In the genomic region with DNA sequence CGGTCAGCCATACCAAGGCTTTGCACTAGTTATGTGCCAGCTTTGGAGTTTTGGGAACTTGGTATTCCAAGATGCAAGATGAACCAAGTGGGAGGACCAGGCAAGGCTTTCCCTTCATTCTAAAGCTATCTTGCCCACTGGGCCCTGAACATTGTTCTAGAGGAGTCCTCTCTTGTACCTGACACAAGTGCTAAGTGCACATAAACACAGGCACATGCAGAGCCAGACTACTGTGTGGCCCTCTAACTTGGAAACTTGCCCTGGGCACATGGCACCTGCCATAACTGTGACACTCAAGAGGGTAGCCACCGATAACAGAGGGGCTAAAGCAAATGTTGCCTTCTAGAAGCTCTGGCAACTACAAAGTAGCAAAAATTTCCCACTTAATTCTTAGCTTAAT, we compare ENCODE assay signal across 24 mouse cellular contexts.
"Had no signal": no experiment of that assay in that cellular context is flagged by ENCODE, and none has a peak within 500 bp of the region (broad histone marks: within the 10 kb centered on the region; RNA-seq: fewer than 3 reads in every experiment).

No protein-coding gene starts in this region.

- H3K4me2 ChIP-seq: heart, embryonic 13.5 days; heart, embryonic 15.5 days; hindbrain, embryonic 12.5 days; hindbrain, embryonic 14.5 days; intestine, embryonic 15.5 days; limb, embryonic 12.5 days; liver, embryonic 11.5 days; liver, embryonic 13.5 days; liver, embryonic 15.5 days had no signal

- DNase-seq: gastrocnemius, adult 2 months; gastrocnemius, postnatal 10 days; gastrocnemius, postnatal 25 days; kidney, adult 18-20 months; kidney, adult 8-10 months; kidney, postnatal 10 days; kidney, postnatal 4 days; liver; liver, embryonic 13.5 days had no signal

- H3K27ac ChIP-seq: gastrocnemius, adult 2 months; heart, embryonic 13.5 days; heart, embryonic 15.5 days; hindbrain, embryonic 10.5 days; hindbrain, embryonic 12.5 days; hindbrain, embryonic 14.5 days; intestine, embryonic 15.5 days; layer of hippocampus, adult 2 months; left cerebral cortex, adult 2 months; limb, embryonic 10.5 days; limb, embryonic 12.5 days; liver, embryonic 13.5 days; liver, embryonic 15.5 days had no signal

- H3K4me1 ChIP-seq: heart, embryonic 13.5 days; hindbrain, embryonic 10.5 days; hindbrain, embryonic 12.5 days; intestine, embryonic 15.5 days; limb, embryonic 10.5 days; limb, embryonic 12.5 days; liver, embryonic 13.5 days; liver, embryonic 15.5 days had no signal

- H3K9me3 ChIP-seq: heart, embryonic 13.5 days; heart, embryonic 15.5 days; hindbrain, embryonic 10.5 days; hindbrain, embryonic 12.5 days; intestine, embryonic 15.5 days; limb, embryonic 10.5 days; limb, embryonic 12.5 days; liver, embryonic 13.5 days; liver, embryonic 15.5 days had no signal

- ATAC-seq: hindbrain, embryonic 16.5 days; inflammation-experienced regulatory T-cells, adult 6 months; intestine, embryonic 15.5 days; intestine, postnatal 0 days had no signal

- H3K9ac ChIP-seq: heart, embryonic 13.5 days; heart, embryonic 15.5 days; hindbrain, embryonic 12.5 days; hindbrain, embryonic 14.5 days; intestine, embryonic 15.5 days; limb, embryonic 12.5 days; liver, embryonic 13.5 days; liver, embryonic 15.5 days had no signal

- H3K27me3 ChIP-seq: heart, embryonic 13.5 days; heart, embryonic 15.5 days; hindbrain, embryonic 12.5 days; intestine, embryonic 15.5 days; limb, embryonic 12.5 days; liver, embryonic 13.5 days; liver, embryonic 15.5 days had no signal

- H3K4me3 ChIP-seq: gastrocnemius, adult 2 months; heart, embryonic 13.5 days; heart, embryonic 15.5 days; hindbrain, embryonic 10.5 days; hindbrain, embryonic 12.5 days; intestine, embryonic 15.5 days; layer of hippocampus, adult 2 months; left cerebral cortex, adult 2 months; limb, embryonic 10.5 days; limb, embryonic 12.5 days; liver, embryonic 13.5 days; liver, embryonic 15.5 days had no signal
